In the genomic region with DNA sequence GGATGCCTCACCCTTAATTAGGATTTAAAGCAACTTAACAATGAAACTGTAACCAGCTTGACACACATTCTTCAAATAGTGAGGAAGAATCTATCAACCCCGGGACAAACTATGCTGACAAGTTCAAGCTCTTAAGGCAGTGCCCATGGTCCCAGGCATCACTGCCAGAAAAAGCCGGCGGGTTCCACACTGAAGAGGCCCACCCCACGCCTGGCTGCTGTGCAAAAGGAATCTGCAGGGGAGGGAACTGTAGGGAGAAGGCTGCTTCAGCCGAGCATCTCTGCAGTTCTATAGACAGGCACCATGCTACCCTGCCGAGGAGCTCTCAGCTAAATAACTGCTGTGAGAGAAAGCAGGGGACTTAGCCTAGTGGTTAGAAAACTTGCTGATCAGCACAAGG, we compare ENCODE assay signal across 29 mouse cellular contexts. TPM values are rescaled to one million over a fixed set of nuclear protein-coding genes. Genes with fewer than 3 reads are reported as not detected.
DNase-seq lines count a peak whose midpoint lies in the region; ATAC-seq and TF ChIP-seq lines count a peak whose summit lies in the region.
"Had no signal": no experiment of that assay in that cellular context is flagged by ENCODE, and none has a peak within 500 bp of the region (broad histone marks: within the 10 kb centered on the region; RNA-seq: fewer than 3 reads in every experiment).

No protein-coding gene starts in this region.

- DNase-seq in heart, embryonic 10.5 days (ENCODE audit: low spot score): no peak
- DNase-seq in heart, postnatal 4 days: no peak
- DNase-seq in heart, adult 11 months: no peak
- DNase-seq in midbrain, embryonic 14.5 days: peak; percentile 21
- DNase-seq in brain, embryonic 14.5 days (ENCODE audit: low read depth): peak; percentile 48
- DNase-seq: adrenal gland, postnatal 14 days; cerebellum, adult 18-20 months; cerebellum, postnatal 10 days; forebrain, postnatal 0 days; gastrocnemius, postnatal 14 days; kidney, adult 8-10 months; kidney, postnatal 10 days; layer of hippocampus, adult 9-11 months; liver, embryonic 13.5 days; lung, adult 18-20 months; thymus, adult 2 months; thymus, postnatal 4 days had no signal

- no peak for TF ChIP-seq POLR2A in brain, embryonic 14.5 days (IDR thresholded peaks at IDR 0.05; ENCODE audit: borderline replicate concordance, extremely low read depth, insufficient read depth, insufficient read length, poor library complexity, severe bottlenecking)

- no peak overlapping the region for H3K4me3 ChIP-seq in heart, embryonic 10.5 days
- no peak overlapping the region for H3K4me3 ChIP-seq in heart, embryonic 15.5 days
- H3K4me3 ChIP-seq in midbrain, embryonic 14.5 days (replicated peaks; ENCODE audit: low read depth, low read length): no peak overlapping the region
- H3K4me3 ChIP-seq in midbrain, embryonic 16.5 days (ENCODE audit: low read depth, low read length): no peak overlapping the region
- H3K4me3 ChIP-seq: embryonic facial prominence, embryonic 13.5 days; forebrain, embryonic 12.5 days; limb, embryonic 10.5 days; limb, embryonic 15.5 days; liver, embryonic 13.5 days; neural tube, embryonic 13.5 days had no signal

- H3K4me2 ChIP-seq in heart, embryonic 15.5 days: no peak overlapping the region
- H3K4me2 ChIP-seq in midbrain, embryonic 14.5 days (ENCODE audit: low read length): no peak overlapping the region
- H3K4me2 ChIP-seq in midbrain, embryonic 16.5 days (ENCODE audit: low read length): no peak overlapping the region
- H3K4me2 ChIP-seq: embryonic facial prominence, embryonic 13.5 days; forebrain, embryonic 12.5 days; limb, embryonic 15.5 days; liver, embryonic 13.5 days; neural tube, embryonic 13.5 days had no signal

- H3K4me1 ChIP-seq in heart, embryonic 10.5 days: peaks cover 79% of the 10 kb centered on the region
- peaks cover 80% of the 10 kb centered on the region for H3K4me1 ChIP-seq in heart, embryonic 15.5 days (replicated peaks)
- peaks cover 9% of the 10 kb centered on the region for H3K4me1 ChIP-seq in midbrain, embryonic 14.5 days (ENCODE audit: control insufficient read depth, insufficient read depth, low read length)
- peaks cover 4% of the 10 kb centered on the region; the same call in 1 of the 2 replicates for H3K4me1 ChIP-seq in midbrain, embryonic 16.5 days (ENCODE audit: control insufficient read depth, insufficient read depth, low read length)

- 24% methylated on average over 6 of the region's 6 CpGs for WGBS in heart, embryonic 10.5 days
- 28% methylated on average over 6 of the region's 6 CpGs for WGBS in heart, embryonic 15.5 days
- WGBS in midbrain, embryonic 14.5 days: 15% methylated on average over 6 of the region's 6 CpGs
- 23% methylated on average over 6 of the region's 6 CpGs for WGBS in midbrain, embryonic 16.5 days

- no peaks in the 10 kb centered on the region for H3K27me3 ChIP-seq in heart, embryonic 10.5 days (ENCODE audit: insufficient read depth, poor library complexity, severe bottlenecking)
- no peaks in the 10 kb centered on the region for H3K27me3 ChIP-seq in heart, embryonic 15.5 days
- H3K27me3 ChIP-seq in midbrain, embryonic 14.5 days (ENCODE audit: control insufficient read depth, insufficient read depth, low read length): no peaks in the 10 kb centered on the region
- no peaks in the 10 kb centered on the region for H3K27me3 ChIP-seq in midbrain, embryonic 16.5 days (ENCODE audit: control insufficient read depth, insufficient read depth, low read depth, low read length)
- H3K27me3 ChIP-seq: embryonic facial prominence, embryonic 13.5 days; forebrain, embryonic 12.5 days; limb, embryonic 15.5 days; liver, embryonic 13.5 days; neural tube, embryonic 13.5 days had no signal

- TF ChIP-seq CTCF in brain, embryonic 14.5 days (IDR thresholded peaks at IDR 0.05; ENCODE audit: borderline replicate concordance, extremely low read depth, insufficient read depth, insufficient read length): no peak

- H3K27ac ChIP-seq in heart, embryonic 10.5 days: peak overlapping the region; percentile 76
- peak overlapping the region; percentile 95 for H3K27ac ChIP-seq in heart, embryonic 15.5 days
- H3K27ac ChIP-seq in midbrain, embryonic 14.5 days (replicated peaks; ENCODE audit: low read depth, low read length): no peak overlapping the region
- no peak overlapping the region for H3K27ac ChIP-seq in midbrain, embryonic 16.5 days (ENCODE audit: low read length)
- H3K27ac ChIP-seq: embryonic facial prominence, embryonic 13.5 days; forebrain, embryonic 12.5 days; hindbrain, postnatal 0 days; liver, embryonic 13.5 days; neural tube, embryonic 13.5 days had no signal

- H3K9ac ChIP-seq in heart, embryonic 15.5 days: no peak overlapping the region; the same call in 1 of the 2 replicates
- H3K9ac ChIP-seq in midbrain, embryonic 14.5 days (replicated peaks; ENCODE audit: low read length): no peak overlapping the region
- no peak overlapping the region for H3K9ac ChIP-seq in midbrain, embryonic 16.5 days (ENCODE audit: low read depth, low read length)
- H3K9ac ChIP-seq: embryonic facial prominence, embryonic 13.5 days; forebrain, embryonic 12.5 days; forebrain, postnatal 0 days; limb, embryonic 15.5 days; liver, embryonic 13.5 days; neural tube, embryonic 13.5 days had no signal

- H3K9me3 ChIP-seq in heart, embryonic 10.5 days: no peaks in the 10 kb centered on the region
- no peaks in the 10 kb centered on the region for H3K9me3 ChIP-seq in heart, embryonic 15.5 days (replicated peaks)
- no peaks in the 10 kb centered on the region for H3K9me3 ChIP-seq in midbrain, embryonic 14.5 days (ENCODE audit: control insufficient read depth, low read length)
- no peaks in the 10 kb centered on the region for H3K9me3 ChIP-seq in midbrain, embryonic 16.5 days (replicated peaks; ENCODE audit: control insufficient read depth, low read length, poor library complexity, severe bottlenecking)
- H3K9me3 ChIP-seq: embryonic facial prominence, embryonic 13.5 days; forebrain, embryonic 12.5 days; limb, embryonic 10.5 days; limb, embryonic 15.5 days; liver, embryonic 13.5 days; neural tube, embryonic 13.5 days had no signal

- H3K36me3 ChIP-seq in heart, embryonic 10.5 days: peaks cover 6% of the 10 kb centered on the region
- no peaks in the 10 kb centered on the region for H3K36me3 ChIP-seq in heart, embryonic 15.5 days
- peaks cover 3% of the 10 kb centered on the region for H3K36me3 ChIP-seq in midbrain, embryonic 14.5 days (ENCODE audit: control insufficient read depth, insufficient read depth, low read length)
- peaks cover 6% of the 10 kb centered on the region for H3K36me3 ChIP-seq in midbrain, embryonic 16.5 days (ENCODE audit: control insufficient read depth, insufficient read depth, low read length)
- H3K36me3 ChIP-seq: forebrain, embryonic 12.5 days; liver, embryonic 13.5 days had no signal

- ATAC-seq in heart, embryonic 15.5 days (replicated peaks; ENCODE audit: insufficient number of reproducible peaks, insufficient read depth, low FRiP score, low read depth): no peak
- ATAC-seq in midbrain, embryonic 14.5 days (ENCODE audit: low FRiP score, low TSS enrichment): no peak
- no peak for ATAC-seq in midbrain, embryonic 16.5 days
- ATAC-seq in inflammation-experienced regulatory T-cells, adult 6 months: no peak
- ATAC-seq: forebrain, postnatal 0 days; intestine, embryonic 16.5 days had no signal

RNA-seq across cellular contexts. Expression of a gene that starts 44.0 kb away (rescaled TPM):
- 78.8 and 129 TPM in 2 replicates for polyA plus RNA-seq in heart, embryonic 10.5 days (2016; fragmentation: Nextera tagmentation; extraction: Ambion mirVana)
- total RNA-seq in heart, postnatal 4 days (2021): 100 to 1,000 TPM; 117 to 127 TPM
- 85.3 and 94.4 TPM in 2 replicates for polyA plus RNA-seq in heart, embryonic 15.5 days (2015; fragmentation: Nextera tagmentation; extraction: Ambion mirVana)
- polyA plus RNA-seq in midbrain, embryonic 14.5 days (2014; fragmentation: Nextera tagmentation; extraction: Ambion mirVana): 63.4 and 71.1 TPM in 2 replicates
- polyA plus RNA-seq in midbrain, embryonic 16.5 days (2015; fragmentation: Nextera tagmentation; extraction: Ambion mirVana): 76.3 and 80.8 TPM in 2 replicates
- polyA plus RNA-seq in brain, embryonic 14.5 days (2012; rRNA removed): 47.7 and 64.6 TPM in 2 replicates
- 1 to 10 TPM; 1.8 to 3.3 (median 1.9) TPM for polyA plus RNA-seq in inflammation-experienced regulatory T-cells, adult 6 months (2017; shearing (Covaris generic))

RNA-seq across cellular contexts. Expression of a gene that starts 58.8 kb away (rescaled TPM):
- 3.1 and 4.2 TPM in 2 replicates for polyA plus RNA-seq in heart, embryonic 10.5 days (2016; fragmentation: Nextera tagmentation; extraction: Ambion mirVana)
- total RNA-seq in heart, postnatal 4 days (2021): 1 to 10 TPM; 1.0 to 1.8 TPM
- polyA plus RNA-seq in heart, embryonic 15.5 days (2015; fragmentation: Nextera tagmentation; extraction: Ambion mirVana): 1.8 and 2.9 TPM in 2 replicates
- polyA plus RNA-seq in midbrain, embryonic 14.5 days (2014; fragmentation: Nextera tagmentation; extraction: Ambion mirVana): 0.91 TPM in 1 of 2 replicates, not detected in the other
- 2.7 and 3.2 TPM in 2 replicates for polyA plus RNA-seq in midbrain, embryonic 16.5 days (2015; fragmentation: Nextera tagmentation; extraction: Ambion mirVana)
- polyA plus RNA-seq in brain, embryonic 14.5 days (2012; rRNA removed): 6.1 and 14.3 TPM in 2 replicates
- not detected for polyA plus RNA-seq in inflammation-experienced regulatory T-cells, adult 6 months (2017; shearing (Covaris generic))
- total RNA-seq: common myeloid progenitor, adult 5-6 weeks; granulocyte monocyte progenitor cell, adult 5-6 weeks had no signal

Comparison
In these comparisons a context has a peak if more than half of its experiments do, and no peak if none do; other contexts are left out.
1. DNase-seq: peak in midbrain, embryonic 14.5 days (single experiment) and brain, embryonic 14.5 days (single experiment); none in heart, embryonic 10.5 days (single experiment), heart, postnatal 4 days (single experiment) and heart, adult 11 months (single experiment).
2. H3K27ac ChIP-seq: peak in heart, embryonic 10.5 days (single experiment) and heart, embryonic 15.5 days (single experiment); none in midbrain, embryonic 14.5 days (single experiment) and midbrain, embryonic 16.5 days (single experiment).
3. RNA of a gene that starts 44.0 kb away (polyA plus RNA-seq): 85.3 to 94.4 TPM in heart, embryonic 15.5 days, 76.3 to 80.8 TPM in midbrain, embryonic 16.5 days, 78.8 to 129 TPM in heart, embryonic 10.5 days, 63.4 to 71.1 TPM in midbrain, embryonic 14.5 days and 47.7 to 64.6 TPM in brain, embryonic 14.5 days; 1.8 to 3.3 TPM in inflammation-experienced regulatory T-cells, adult 6 months; every median in the first group is over 10 times any median in the second.